Mouse (Mus musculus) adrenal gland, postnatal 4 days (tissue): ENCODE measurements around the gene Gpc5. TPM values are rescaled to one million over a fixed set of nuclear protein-coding genes. Genes with fewer than 3 reads are reported as not detected.

Source experiments
- DNase-seq, 2 experiments: peaks; one replicate each; pipeline ENCODE4 v3.0.0; 2021 to 2022; ENCODE audit warnings: low spot score in 2 of 2, mixed read lengths in 2 of 2
- total RNA-seq, 2 experiments: library from RNA; stranded (reverse); gene quantifications; 2 replicates each; pipeline ENCODE4 v1.2.3; 2021

Gpc5 gene
- total RNA-seq, 2 experiments from 2014 or later = 0.37 to 2.8 TPM

DNA sequence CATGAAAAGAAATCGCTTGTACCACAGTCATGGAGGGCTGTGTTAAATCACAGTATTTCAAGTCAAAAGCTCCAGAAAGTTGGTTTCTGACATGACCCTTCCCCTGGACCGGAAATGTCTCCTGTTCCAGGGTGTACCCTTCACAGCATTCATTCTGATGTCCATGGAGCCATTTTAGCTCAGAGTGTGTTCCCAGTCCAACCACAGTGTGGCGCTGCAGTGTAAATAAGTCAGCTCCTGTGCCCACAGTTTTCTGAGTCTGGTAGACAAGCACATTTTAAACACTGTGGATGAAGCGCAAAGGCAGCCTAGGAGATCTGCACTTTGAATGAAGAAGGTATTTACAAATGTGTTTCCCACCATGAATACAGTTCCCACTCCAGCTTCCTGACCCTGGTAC is 383.2 kb downstream of the Gpc5 start:
- DNase-seq = peak in 1 of 2 experiments; percentile 13

DNA sequence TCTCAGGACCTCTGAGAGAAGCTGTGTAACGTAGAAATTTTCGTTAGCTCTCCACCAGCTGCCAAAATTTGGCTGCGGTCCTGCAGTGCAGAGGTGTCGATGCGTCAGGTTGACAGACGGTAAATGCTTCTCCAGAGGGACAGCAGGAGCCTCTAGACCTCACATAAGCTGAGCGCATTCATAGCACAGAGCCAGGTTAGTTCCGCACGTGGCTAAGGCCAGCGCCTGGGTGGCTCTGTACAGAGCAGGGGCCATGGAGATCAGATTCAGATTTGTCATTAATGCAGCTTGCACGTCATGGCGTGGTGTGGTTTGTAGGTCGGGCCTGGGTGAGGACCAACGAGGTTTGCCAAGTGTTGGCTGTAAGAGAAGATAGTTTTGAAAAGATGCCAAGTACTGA is 385.3 kb downstream of the Gpc5 start:
- no peak for DNase-seq

DNA sequence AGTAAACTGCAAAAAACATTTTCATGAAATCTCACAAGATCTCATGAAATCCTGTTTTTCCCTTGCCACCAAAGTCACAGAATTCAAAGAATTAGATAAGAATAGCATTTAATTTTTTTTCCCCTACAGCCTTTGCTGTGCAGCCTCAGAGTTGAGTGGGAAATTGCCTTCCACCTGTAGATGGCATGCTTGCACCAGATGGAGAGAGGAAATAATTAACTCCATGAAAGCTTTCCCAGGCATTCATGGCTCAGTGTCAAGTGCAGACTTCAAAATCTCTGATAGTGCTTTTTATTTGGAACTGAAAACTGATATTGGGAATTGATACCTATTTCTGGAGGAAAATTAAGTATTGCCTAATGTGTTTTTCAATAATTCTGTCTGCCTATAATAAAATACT is 393.1 kb downstream of the Gpc5 start:
- DNase-seq = no peak

DNA sequence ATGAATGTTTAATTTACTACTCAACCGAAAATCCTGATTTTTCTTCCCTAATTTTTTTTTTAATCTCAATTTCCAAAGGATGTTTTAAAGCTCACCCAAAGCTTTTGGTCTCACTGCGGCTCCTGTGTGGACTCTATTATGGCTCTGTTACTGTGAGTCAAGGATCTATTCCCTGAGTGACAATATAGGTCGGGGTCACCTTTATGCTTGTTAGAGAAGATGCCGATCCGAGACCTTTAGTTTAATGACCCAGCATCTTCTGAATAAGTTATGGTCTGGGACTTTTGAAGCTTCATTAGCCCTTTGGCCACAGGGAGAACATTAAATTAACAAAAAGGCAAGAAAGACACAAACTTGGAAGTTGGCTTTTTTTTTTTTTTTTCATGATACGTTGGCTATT is 408.8 kb downstream of the Gpc5 start:
- DNase-seq = no peak

DNA sequence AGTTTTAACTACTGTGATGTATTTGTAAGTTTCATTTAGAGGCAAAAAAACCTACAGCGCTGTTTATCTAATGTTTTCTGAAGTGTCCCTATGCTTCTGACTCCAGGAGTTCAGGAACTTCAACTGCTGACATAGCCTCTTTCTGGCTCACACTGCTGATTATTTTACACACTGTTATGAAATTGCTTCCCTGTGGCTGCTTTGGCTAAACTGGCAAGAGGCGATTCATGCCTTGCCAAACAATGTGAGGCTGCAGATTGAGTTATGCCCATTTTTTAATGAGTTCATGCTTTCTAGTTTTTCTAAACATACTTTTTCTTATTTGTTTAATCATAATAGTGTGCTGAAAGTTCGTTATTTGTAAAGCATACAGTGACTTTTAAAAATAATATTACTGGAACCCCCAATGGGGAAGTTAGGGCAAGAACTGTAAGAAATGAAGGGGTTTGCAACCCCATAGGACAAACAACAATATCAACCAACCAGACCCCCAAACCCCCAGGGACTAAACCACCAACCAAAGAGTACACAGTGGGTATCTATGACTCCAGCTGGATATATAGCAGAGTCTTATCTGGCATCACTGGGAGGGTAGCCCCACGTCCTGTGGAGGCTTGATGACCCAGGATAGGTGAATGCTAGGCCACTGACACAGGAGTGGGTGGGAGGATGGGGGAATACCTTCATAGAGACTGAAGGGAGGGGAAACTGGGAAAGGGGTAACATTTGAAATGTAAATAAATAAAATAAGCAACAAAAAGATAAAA is 454.7 kb downstream of the Gpc5 start:
- DNase-seq = no peak

DNA sequence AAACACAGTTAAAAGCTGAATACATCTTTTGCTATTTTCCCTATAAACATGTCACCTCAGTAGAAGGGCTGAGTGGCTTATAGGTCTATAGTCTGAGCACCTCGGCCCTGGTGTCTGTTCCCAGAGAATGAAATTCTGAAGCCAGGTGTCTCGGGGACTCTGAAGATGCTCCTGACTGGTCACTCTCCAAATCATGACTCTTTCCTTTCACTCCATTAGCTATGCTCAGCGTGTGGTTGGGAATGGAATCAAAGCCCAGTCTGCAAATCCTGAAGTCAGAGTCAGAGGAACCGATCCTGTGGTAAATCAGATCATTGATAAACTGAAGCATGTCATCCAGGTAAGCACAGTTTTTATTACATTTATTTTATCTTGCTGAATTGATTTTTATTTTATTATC is 460.0 kb downstream of the Gpc5 start:
- DNase-seq = no peak

DNA sequence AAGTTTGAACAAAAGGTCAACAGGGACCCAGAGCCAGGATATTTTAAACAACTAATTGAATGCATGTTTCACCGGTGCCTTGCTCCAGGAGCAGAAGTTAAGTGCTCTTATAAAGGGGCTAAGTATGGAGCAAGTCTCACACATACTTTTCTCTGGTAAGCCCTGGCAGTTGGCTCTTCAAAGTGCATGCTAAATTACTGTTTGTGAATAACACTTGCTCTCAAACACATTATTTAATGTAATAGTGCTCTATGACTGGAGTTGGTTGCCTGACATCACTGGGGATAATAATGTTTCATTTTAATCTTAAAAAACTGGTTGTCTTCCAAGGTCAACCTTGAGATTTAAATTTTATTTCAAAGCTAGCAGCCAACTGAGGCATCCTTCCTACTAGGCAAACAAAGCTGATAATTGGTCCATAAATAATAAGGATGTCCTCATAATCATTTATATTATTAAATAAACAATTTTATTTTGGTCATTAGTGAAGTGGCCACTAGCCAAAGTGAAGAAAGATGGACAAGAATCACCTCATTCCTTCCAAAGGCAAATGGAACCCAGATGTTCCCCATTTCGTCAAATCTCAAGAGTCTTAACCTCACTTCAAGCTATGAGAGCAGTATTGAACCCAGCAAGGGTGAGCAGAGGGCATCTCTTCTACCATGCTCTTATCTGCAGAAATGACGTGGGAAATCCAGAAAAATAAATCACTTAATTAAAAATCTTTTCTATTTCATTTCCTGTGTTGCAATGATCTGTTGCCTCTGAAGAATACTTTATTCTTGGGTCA is 488.6 kb downstream of the Gpc5 start:
- no peak for DNase-seq

DNA sequence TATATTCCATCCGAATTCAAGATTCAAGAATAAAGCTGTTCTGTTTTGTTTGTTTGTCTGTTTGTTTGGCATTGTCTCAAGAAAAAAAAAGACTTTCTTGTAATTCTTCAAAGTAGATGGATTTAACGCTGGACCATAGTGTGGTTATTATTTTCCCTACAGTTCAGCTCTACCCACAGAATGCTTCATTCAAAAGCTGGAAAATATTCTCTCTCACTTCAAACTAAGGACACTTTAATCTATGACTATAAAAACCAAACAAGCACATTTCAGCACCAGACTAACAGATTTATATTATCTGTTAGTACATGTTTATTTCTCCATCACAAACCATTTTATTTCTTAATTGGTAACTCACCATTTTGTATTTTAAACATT is 489.2 kb downstream of the Gpc5 start:
- no peak for DNase-seq

DNA sequence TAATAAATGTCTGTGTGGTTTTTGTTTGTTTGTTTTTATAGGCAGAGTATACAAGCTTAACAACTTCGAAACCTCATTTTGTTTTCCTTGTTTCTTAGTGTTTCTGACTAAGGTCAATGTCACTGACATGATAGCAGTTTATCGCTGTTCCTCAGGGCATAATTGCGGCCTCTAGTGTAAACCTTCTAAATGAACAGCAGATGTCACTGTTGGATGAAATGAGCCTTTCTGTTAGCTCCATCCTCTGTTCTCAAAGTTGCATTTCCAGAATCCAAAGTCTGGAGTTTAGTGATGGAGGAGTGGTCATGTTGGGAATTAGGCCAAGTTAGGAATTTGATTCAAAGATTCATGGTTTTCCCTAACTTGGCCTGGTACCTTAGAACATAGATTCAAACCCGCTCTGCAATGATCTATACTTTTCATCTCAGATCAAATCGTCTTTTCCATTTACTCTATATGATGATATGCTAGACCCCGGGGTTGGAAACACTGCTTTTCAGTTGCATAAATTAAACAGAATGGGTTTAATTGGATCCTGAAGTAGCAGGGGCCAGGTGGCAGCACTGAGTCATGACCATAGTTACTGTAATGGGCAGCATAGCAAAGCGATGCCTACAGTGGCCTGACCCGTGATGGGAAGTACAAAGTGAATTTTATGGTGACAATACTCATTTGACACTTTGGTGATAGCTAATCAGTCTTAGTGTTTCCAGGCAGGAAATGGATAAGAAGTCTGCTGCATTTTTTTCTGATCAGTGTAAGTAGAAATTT is 508.4 kb downstream of the Gpc5 start:
- DNase-seq = no peak

DNA sequence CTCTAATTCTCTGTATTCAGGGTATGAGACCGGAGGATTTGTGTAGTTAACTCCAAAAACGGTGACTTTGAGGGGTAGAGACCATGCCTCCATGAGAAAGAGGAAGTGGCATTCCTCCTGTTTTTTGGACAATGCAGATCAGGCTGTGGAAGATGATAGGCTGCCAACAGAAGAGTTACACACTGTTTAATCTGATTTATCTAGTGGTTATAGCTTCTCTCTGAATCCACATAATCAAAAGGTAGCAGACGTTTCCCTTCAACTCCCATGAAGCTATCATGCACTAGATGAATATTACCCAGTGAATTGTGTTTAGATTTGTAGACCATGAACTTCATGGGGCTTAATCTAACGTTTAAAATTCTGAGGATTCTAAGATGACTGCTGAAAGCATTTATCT is 522.1 kb downstream of the Gpc5 start:
- no peak for DNase-seq

DNA sequence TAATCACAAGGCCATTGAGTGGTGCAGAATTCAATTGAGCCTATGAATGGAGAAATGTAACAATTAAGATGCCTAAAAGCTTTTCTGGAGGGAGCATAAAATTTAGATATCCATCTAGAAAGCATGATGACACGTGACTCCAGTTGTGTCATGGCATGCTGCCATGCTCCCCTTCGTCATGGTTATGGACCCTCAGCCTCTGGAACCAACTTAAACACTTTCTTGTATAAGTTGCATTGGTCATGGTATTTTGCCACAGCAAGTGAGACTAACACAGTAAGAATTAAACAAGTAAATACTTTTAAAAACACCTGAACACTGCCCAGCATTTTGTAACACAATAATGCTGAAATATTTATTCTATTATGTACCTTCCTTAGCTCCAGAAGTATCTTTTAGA is 524.3 kb downstream of the Gpc5 start:
- no peak for DNase-seq

DNA sequence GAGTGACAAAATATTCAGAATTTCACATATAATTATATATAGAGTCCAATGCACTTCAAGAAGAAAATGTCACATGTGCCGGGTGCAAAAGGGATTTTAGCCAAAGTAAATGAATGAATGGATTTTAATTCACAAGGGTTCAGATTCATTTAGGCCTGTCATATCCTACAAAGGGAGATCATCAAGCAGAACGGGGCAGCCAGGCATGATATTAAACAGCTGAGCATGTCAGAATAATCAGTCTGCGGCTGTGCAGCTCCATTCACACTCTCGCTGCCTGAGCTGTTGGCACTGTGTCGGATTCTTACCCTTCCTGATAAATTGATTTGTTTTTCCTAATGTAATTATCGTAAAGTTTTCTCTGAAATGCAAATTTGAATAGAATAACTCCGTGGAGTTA is 524.8 kb downstream of the Gpc5 start:
- no peak for DNase-seq

DNA sequence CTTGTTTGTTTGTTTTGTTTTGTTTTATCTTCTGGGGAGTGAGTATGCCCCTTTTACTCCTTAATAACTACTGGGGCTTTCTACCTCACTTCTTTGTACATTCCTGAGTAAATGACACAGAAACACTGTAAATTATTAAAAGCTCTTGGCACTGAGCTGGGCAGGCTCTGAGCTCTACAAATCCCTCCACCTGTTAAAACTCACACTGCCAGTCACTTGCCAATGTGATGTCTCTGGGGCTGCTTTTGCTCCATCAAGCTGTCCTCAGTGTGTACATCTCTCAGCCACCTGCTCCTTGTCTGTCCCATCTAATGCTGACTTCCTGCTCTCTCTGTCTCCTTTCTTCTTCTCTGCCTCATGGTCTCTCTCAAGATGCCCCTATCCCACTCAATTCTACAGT is 528.5 kb downstream of the Gpc5 start:
- DNase-seq = no peak

DNA sequence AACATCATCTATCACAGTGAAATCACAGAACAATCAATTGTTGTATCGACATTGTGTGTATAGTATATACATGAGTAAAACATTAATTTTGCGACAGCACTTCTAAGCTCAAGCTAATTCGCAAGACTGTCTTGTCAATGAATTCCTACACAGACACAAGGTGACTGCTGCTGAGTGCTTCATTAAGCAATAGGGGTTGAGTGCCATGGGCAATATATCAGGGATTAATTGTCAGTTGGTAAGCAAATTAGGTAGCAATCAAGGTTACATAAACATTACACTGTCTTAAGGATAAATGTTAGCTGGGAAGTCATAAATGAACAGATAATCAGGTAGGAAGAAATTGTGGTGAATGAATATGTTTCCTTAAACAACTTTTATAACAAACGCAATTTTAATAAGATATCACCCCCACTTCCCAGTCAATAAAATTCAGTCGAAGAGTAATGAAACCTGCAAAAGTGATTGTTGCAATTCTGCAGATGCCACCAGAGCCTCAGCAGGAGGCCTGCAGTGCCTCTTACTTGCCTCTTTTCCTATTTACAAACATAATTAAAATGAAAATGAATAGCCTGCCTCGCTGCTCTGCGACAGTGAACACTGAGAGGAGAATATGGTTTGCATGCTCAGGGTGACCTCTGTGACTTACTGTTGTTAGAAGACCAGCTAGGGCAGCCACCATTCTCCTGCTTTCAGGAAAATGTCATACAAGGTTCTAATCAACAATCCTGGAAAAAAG is 539.3 kb downstream of the Gpc5 start:
- no peak for DNase-seq

DNA sequence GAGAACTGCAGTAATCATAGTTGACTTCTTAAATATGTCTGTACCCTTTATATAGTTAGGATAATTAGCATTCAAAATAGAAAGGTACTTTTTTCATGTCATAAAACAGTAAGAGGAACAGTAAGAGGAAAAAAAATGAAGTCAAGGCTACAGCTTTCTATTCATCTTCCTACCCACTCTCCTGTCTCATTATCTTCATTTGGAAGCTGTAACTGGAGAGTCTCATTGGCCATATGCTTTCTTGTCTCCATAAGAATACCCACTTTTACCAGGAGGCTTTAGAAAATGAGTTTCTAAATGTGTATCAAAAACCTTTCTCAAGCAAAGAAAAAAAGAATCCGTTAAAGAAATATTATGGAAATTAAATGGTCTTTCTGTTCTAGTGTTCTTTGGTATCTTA is 541.3 kb downstream of the Gpc5 start:
- DNase-seq = no peak

DNA sequence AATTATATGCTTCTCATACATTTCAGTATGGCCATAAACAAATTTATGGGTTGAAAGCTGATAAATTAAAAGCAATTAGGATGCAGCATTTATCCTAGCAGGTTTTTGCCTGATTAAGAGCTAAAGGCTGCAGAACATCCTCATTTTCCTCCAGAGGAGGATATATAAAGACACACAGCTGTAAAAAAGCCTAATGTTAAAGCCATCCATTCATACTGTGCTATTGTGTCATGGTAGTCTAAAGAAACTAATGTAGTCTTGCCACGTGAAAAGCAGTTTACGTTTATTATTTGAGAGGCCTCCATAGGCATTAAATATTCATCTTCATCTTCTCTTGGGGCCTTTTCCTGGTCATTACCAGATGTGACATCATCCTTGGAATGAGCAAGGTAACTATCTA is 587.9 kb downstream of the Gpc5 start:
- no peak for DNase-seq

DNA sequence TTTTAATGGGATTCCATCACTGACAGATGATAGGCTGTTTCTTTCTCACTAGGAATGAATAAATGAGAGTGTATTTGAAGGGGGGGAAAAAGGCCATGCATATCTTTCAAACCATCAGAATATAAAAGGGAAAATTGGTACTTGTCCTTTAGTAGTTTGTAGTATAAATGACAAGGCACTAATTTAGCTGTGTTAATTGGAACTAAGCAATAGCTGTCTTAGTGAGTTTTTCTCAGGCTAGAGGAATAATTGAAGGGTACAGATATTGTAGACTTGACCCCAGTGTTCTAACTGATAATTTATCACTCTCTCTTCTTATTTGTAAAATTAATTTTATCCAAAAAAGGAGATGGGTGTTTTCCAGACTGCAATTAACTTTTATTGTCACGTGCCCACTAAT is 654.0 kb downstream of the Gpc5 start:
- no peak for DNase-seq

DNA sequence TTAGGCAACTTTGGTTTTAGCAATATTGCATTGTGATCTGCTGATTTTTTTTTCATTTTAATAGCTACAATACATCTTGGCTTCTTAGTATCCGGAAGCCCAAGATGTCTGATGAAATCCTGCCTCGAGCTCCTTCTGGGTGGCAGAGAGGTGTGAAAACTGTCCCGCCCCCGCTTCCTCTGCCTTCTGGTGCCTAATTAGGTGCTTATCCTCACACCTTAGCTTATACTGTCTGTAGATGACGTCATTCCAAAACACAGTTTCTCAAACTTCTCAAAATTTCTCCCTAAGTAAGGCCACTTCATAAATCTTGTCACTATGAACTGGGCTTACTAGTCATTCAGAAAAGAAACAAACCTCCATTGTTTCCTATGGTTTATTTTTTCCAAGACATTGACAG is 668.2 kb downstream of the Gpc5 start:
- no peak for DNase-seq

DNA sequence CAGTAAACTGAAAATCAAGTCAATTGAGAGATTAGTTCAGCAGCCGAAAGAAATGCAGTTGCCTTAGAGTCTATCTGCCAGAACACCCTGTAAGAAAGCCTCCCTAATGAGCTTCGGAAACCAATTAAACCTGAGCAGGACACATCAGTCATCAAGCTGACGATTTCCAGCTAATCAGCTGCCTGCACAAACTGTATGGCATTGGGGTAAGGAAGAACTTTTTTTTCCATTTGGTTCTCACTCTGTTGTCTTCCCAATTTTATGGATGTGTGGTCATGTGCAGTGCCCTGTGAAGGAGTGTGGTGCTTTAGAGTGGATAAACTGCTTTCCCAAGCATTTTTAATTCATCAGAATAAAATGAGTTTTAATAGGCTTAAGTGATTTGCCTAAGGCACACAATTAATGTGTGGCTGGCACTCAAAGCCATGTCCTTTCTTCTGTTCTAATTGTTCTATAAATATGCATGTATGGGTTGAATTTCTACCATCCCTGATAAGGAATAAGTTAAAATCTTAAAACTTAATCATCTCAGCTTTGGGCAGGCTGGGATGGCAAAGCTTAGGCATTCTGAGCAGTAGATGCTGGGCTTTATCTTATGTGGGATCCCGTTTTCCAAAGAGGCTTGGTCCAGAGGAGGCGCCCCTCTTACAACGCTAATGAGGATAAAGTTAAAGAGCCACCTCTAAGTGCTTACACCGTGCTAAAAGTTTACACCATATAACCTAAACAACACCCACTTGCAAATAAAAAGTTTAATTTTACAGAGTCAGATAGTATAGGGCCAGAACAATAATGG is 687.6 kb downstream of the Gpc5 start:
- no peak for DNase-seq

DNA sequence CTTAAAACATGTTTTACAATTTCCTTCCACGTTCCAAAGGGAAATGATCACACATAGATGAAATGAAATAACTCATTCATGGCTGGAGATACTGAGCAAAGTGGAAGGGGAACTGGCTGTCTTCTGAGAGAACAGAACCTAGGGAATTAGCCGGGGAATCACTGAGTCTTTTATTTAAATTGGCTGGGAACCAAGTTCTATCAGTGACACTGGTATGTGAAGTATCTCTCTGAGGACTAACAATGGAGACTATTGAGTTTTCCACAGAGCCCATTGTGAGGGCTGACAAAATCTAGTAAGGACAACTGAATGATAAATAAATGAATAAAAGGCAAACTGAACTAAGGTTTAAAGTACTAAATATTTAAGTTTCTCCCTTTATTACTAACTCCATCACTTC is 712.7 kb downstream of the Gpc5 start:
- no peak for DNase-seq

DNA sequence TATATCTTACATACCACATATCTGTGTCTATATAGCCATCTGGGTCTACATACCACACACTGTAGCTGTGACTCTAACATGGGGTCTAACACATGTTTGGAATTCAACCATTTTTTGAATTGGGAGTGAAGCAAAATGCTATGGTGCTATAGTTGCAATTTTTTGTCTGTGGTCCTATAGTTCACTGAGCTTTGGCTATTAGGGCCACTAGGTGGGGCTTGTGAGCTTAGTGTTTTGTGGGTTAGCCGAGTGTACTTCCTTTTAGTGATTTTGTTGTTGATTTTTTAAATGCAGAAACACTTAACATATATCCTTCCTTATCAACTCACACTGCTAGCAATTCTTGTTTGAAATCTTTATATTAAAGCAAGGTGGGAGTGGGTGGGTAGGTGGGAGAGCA is 727.0 kb downstream of the Gpc5 start:
- DNase-seq = no peak
